Mouse (Mus musculus): ENCODE measurements around the gene Nxpe5.
A peak's percentile ranks its signal among the peaks of the same experiment; 100 is the strongest.

Nxpe5 gene

GRCm38 (mm10) chr5:138253061-138253460 lies 27.4 kb downstream of the Nxpe5 start:
- no peak for DNase-seq (ENCODE audit: low spot score in 2 of 2)

- DNase-seq (ENCODE audit: low spot score in 2 of 2): peak; percentile 83 to 93
Observed at GRCm38 (mm10) chr5:138255353-138256093, 29.8 kb downstream of the Nxpe5 start, which contains the start of gene Lamtor4. TSS of gene Lamtor4 (plus strand) at chr5:138255482.

GRCm38 (mm10) chr5:138256094-138256467 lies 30.4 kb downstream of the Nxpe5 start:
- no peak for DNase-seq (ENCODE audit: low spot score in 2 of 2)

GRCm38 (mm10) chr5:138256966-138257584 lies 31.4 kb downstream of the Nxpe5 start:
- DNase-seq (ENCODE audit: low spot score in 2 of 2): no peak

- DNase-seq (ENCODE audit: low spot score in 2 of 2): no peak
Observed at GRCm38 (mm10) chr5:138257585-138257978, 31.9 kb downstream of the Nxpe5 start.

- DNase-seq (ENCODE audit: low spot score in 2 of 2): no peak
Observed at GRCm38 (mm10) chr5:138258078-138258477, 32.4 kb downstream of the Nxpe5 start.

GRCm38 (mm10) chr5:138258542-138258941 lies 32.8 kb downstream of the Nxpe5 start:
- DNase-seq (ENCODE audit: low spot score in 2 of 2): no peak

- DNase-seq (ENCODE audit: low spot score in 2 of 2): no peak
Observed at GRCm38 (mm10) chr5:138258993-138259392, 33.3 kb downstream of the Nxpe5 start.

- no peak for DNase-seq (ENCODE audit: low spot score in 2 of 2)
Observed at GRCm38 (mm10) chr5:138260051-138260450, 34.4 kb downstream of the Nxpe5 start.

- DNase-seq (ENCODE audit: low spot score in 2 of 2): no peak
Observed at GRCm38 (mm10) chr5:138260834-138261233, 35.1 kb downstream of the Nxpe5 start.

- no peak for DNase-seq (ENCODE audit: low spot score in 2 of 2)
Observed at GRCm38 (mm10) chr5:138262001-138262400, 36.3 kb downstream of the Nxpe5 start.

- DNase-seq (ENCODE audit: low spot score in 2 of 2): no peak
Observed at GRCm38 (mm10) chr5:138262582-138263240, 37.0 kb downstream of the Nxpe5 start.

GRCm38 (mm10) chr5:138263260-138264206 lies 37.8 kb downstream of the Nxpe5 start, which contains the start of gene BC037034:
TSS of gene BC037034 (minus strand) at chr5:138264033.
- DNase-seq (ENCODE audit: low spot score in 2 of 2): peak; percentile 80 to 90

- DNase-seq (ENCODE audit: low spot score in 2 of 2): no peak
Observed at GRCm38 (mm10) chr5:138264207-138264578, 38.5 kb downstream of the Nxpe5 start.

- DNase-seq (ENCODE audit: low spot score in 2 of 2): no peak
Observed at GRCm38 (mm10) chr5:138265712-138266111, 40.0 kb downstream of the Nxpe5 start.

- DNase-seq (ENCODE audit: low spot score in 2 of 2): no peak
Observed at GRCm38 (mm10) chr5:138267114-138267513, 41.4 kb downstream of the Nxpe5 start.

GRCm38 (mm10) chr5:138268980-138269379 lies 43.3 kb downstream of the Nxpe5 start:
- no peak for DNase-seq (ENCODE audit: low spot score in 2 of 2)

- no peak for DNase-seq (ENCODE audit: low spot score in 2 of 2)
Observed at GRCm38 (mm10) chr5:138271232-138271631, 45.5 kb downstream of the Nxpe5 start.

- no peak for DNase-seq (ENCODE audit: low spot score in 2 of 2)
Observed at GRCm38 (mm10) chr5:138272409-138272923, 46.8 kb downstream of the Nxpe5 start, which contains the start of gene Gal3st4. TSS of gene Gal3st4 (minus strand) at chr5:138272840.

GRCm38 (mm10) chr5:138274186-138274585 lies 48.5 kb downstream of the Nxpe5 start:
- no peak for DNase-seq (ENCODE audit: low spot score in 2 of 2)

Data from frontal cortex, postnatal 25 days (tissue).